Mouse (Mus musculus) spleen, postnatal 10 days (tissue): ENCODE measurements around the gene Timm10b.
A peak's percentile ranks its signal among the peaks of the same experiment; 100 is the strongest.

Source experiments
- DNase-seq, 2 experiments: peaks; one replicate each; pipeline ENCODE4 v3.0.0; 2021 to 2022; ENCODE audit warnings: low spot score in 2 of 2

The Timm10b gene

DNA sequence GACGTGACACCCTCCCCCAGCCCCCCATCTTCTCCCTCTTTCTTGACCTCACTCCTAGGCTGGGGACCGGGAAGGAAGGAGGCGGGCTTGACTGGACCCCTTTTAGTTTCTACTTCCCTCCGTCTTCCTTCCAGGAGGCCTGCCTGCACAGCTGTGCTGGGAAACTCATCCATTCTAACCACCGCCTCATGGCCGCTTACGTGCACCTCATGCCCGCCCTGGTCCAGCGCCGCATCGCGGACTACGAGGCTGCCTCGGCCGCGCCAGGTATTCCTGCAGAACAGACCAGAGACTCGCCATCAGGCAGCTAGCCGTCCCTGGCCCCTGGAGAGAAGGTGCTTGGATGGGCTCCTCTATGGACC lies 1.0 kb downstream of the Timm10b start:
- DNase-seq = peak; percentile 51 to 53

DNA sequence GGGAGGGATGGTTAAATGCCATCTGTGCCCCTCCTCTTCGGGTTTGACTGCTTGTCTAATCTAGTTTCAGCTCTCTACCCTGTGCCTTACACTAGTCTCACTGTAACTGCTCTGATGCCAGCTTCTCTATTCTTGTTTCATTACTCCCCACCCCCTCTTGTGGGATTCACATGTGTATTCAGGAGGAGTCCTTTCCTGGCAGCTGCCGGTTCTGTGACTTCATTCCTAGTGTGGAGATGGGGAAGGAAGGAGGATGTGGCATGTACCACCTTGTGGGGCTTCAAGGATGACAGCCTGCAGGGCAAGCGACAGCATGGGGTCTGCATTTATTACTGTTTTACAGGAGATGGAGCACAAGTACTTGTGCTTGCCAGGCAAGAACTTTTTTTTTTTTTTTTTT lies 2.1 kb downstream of the Timm10b start:
- no peak for DNase-seq

DNA sequence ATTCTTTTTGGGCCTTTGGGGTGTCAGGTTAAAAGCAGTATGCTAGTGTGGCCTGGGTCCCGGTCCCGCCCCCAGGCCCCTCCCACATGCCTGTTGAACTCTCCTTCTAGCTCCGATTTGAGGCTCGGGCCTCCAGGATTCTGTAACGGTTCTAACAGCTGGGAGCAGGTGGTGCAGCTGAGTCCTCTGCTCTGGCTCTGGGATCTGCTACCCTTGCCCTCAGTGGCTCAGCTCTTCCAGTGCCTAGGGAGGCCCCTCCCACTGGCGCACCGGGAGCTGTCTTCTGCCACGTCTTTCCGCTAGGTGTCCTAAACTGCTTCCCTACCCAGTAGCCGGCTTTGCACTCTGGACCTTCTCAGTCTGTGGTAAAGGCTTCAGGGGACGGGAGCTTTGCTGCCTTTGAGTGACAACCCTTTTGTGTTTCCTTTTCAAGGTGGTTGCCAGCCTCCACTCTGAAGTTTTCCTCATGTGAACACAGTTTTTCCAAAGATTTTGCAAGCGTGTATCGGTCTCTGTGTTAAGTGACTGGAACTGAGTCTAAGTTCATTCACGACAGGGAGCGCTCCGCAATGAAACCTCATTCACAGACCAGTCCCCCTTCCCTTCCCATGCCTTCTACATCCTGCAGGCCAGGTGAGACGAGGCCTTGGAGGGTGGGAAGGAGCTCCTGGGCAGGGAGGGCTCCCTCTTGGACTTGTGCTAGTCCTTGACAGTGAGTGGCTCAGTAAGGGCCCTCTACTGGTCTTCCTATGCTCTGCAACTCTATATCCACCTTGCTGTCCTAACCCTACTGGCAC lies 11.0 kb downstream of the Timm10b start, which contains the start of gene Dnhd1:
Gene Dnhd1, plus strand, starts transcription at position 189 of the 797 bp plus-strand sequence.
- peak; percentile 41 to 67 for DNase-seq

DNA sequence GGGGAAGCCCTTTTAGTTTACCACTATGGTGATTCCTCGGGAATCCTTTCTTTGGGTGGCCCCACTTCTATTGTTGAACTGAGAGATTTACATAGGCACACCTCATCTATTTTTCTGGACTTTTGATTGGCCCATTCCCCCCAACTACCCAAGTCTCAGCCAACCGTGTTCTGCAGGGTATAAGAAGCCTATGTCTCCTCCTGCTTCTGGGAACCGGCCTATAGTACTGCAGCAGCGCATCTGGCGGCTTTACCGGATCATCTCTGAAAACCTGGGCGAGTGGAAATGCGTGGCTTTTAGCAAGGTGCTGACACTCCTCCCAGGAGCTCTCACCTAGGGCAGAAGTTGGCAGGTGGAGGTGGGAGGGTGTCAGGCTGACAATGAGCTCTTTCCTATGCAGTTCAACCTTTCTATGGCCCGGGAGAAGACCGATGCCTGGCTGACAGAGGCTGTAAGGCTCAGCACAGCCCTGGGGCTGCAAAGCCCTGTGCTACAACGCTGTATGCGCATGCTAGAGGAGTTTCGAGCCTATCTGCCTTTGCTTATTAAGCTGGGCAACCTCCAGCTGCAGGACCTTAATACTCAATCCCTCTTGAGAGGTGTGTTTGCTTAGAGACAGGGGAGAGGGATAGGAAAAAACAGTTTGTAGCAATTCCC lies 45.8 kb downstream of the Timm10b start:
- no peak for DNase-seq

DNA sequence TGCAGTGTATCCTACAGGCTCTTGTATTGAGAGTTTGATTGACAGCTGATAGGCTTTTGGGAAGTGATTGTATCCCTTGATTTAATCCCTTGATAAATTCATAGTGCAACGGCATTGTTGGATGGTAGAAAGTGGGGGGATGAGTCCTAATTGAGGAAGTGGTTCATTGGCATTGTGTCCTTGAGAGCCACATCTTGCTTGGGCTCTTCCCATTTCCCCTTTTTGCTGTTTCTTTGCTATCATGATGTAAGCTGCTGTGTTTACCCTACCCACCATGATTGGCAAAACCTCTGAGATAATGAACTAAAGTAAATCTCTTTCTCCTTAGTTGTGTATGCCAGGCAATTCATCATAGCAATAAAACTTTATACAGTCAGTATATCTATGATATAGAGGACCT lies 51.0 kb downstream of the Timm10b start:
- DNase-seq = no peak
